Mouse (Mus musculus): ENCODE data around the gene Cryba4. TPM values are rescaled to one million over a fixed set of nuclear protein-coding genes. Genes with fewer than 3 reads are reported as not detected.
A peak's percentile ranks its signal among the peaks of the same experiment; 100 is the strongest.

Cryba4 gene
- 3.4 and 4.0 TPM in 2 replicates for polyA plus RNA-seq (2015; fragmentation: Nextera tagmentation; extraction: Ambion mirVana)

DNA sequence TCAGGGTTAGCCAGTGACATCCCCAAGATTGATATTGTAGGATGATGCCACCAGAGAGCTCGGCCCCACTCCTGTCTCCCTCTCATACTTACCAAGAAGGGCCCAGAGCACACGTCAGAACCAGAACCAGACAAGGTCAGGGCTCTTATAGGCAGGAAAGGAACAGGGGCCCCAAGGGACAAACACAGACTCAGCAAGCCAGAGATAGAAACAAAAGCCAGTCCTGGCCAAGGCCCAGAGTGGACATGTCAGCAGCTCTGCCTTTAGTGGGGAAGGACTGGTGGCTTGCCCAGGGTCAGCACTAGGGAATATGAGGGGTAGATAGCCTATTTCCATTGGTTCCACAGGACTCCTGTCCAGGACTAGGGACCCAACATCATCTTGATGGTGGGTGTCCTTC lies at the start of gene Cryba4:
TSS of gene Cryba4 (minus strand) at position 119 of the 400 bp plus-strand sequence.
- Histone ChIP-seq H3K36me3 (no peaks in the 10 kb centered on the region), H3K9ac (no peak within 1 kb of the TSS), H3K27me3 (no peaks in the 10 kb centered on the region), H3K4me3 (no peak within 1 kb of the TSS), H3K4me1 (replicated peaks) (peaks cover 21% of the 10 kb centered on the region), H3K9me3 (no peaks in the 10 kb centered on the region), H3K27ac (replicated peaks) (no peak within 1 kb of the TSS), H3K4me2 (no peak within 1 kb of the TSS)
- 58% methylated on average over 2 of the region's 2 CpGs for WGBS
- ATAC-seq (ENCODE audit: low read depth): no peak

DNA sequence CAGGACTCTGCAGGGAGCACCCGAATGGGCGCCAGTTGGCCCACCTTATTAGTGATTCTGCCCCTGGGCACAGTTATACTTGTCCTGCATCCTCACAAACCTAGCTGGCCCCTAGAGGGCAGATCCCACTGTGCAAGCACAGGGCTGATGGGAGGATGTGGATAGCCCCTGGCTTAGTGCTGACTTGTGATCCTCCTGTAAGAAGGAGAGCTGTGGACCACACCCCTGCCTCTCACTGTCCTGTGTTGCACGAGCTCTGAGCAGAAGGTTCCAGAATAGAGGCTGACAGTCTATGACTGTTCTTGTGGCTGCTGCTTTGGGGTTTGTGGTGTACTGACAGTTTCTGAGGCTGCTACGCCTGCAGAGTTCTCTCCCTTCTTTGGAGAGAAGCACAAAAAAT lies 49.4 kb upstream of the Cryba4 start:
- Histone ChIP-seq H3K4me3 (no peak overlapping the region), H3K36me3 (no peaks in the 10 kb centered on the region), H3K27me3 (no peaks in the 10 kb centered on the region), H3K9me3 (no peaks in the 10 kb centered on the region), H3K9ac (no peak overlapping the region), H3K4me1 (replicated peaks) (peaks cover 22% of the 10 kb centered on the region), H3K4me2 (no peak overlapping the region), H3K27ac (replicated peaks) (no peak overlapping the region)
- ATAC-seq (ENCODE audit: low read depth): no peak
- 80% methylated on average over 4 of the region's 4 CpGs for WGBS

DNA sequence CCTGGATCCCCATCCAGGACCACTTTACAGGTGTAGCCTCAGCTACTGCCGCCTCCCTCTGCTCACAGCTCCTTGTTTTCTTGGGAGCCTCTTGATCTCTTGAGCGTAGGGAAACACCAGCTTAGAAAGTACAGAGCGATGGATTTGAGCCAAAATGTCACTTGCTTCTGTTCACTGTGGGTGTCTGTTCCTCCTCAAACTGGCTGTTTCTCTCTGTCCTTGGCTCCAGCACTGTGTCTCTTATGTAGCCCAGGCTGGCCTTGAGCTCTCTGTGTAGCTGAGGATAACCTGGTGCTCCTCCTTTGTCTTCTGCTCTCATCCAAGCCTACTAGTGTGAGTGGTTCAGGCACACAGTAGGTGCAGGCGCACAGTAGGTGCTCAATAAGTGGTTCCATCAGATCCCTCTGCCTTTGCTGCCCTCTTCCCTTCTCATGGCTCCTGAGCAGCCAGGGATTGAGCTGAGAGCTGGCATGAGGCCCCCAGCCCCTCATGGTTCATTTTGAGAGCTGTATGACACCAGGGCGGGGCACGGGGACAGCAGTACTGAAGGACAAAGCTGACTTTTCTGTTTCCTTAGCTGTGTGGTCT lies 48.5 kb upstream of the Cryba4 start:
- H3K4me3 ChIP-seq: no peak overlapping the region
- no peaks in the 10 kb centered on the region for H3K27me3 ChIP-seq
- peaks cover 24% of the 10 kb centered on the region for H3K4me1 ChIP-seq (replicated peaks)
- 90% methylated on average over 6 of the region's 6 CpGs for WGBS
- no peak overlapping the region for H3K4me2 ChIP-seq
- H3K27ac ChIP-seq (replicated peaks): no peak overlapping the region
- no peaks in the 10 kb centered on the region for H3K9me3 ChIP-seq
- H3K36me3 ChIP-seq: no peaks in the 10 kb centered on the region
- H3K9ac ChIP-seq: no peak overlapping the region
- ATAC-seq (ENCODE audit: low read depth): no peak

DNA sequence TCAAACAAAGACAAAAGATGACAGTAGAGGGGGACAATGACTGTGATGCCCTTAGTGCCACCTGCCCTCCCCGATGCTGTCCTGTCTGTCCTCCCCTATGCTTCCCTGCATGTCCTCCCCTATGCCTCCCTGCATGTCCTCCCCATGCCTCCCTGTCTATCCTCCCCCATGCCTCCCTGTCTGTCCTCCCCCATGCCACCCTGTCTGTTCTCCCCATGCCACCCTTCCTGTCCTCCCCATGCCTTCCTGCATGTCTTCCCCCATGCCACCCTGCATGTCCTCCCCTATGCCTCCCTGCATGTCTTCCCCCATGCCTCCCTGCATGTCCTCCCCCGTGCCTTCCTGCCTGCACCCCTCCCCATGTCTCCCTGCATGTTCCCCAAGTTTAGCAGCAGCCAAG lies 47.8 kb upstream of the Cryba4 start:
- no peaks in the 10 kb centered on the region for H3K36me3 ChIP-seq
- H3K4me3 ChIP-seq: no peak overlapping the region
- ATAC-seq (ENCODE audit: low read depth): no peak
- H3K4me2 ChIP-seq: no peak overlapping the region
- H3K9me3 ChIP-seq: no peaks in the 10 kb centered on the region
- 85% methylated on average over 2 of the region's 2 CpGs for whole genome bisulfite sequencing
- H3K9ac ChIP-seq: no peak overlapping the region
- no peak overlapping the region for H3K27ac ChIP-seq (replicated peaks)
- H3K4me1 ChIP-seq (replicated peaks): peaks cover 23% of the 10 kb centered on the region
- H3K27me3 ChIP-seq: no peaks in the 10 kb centered on the region

DNA sequence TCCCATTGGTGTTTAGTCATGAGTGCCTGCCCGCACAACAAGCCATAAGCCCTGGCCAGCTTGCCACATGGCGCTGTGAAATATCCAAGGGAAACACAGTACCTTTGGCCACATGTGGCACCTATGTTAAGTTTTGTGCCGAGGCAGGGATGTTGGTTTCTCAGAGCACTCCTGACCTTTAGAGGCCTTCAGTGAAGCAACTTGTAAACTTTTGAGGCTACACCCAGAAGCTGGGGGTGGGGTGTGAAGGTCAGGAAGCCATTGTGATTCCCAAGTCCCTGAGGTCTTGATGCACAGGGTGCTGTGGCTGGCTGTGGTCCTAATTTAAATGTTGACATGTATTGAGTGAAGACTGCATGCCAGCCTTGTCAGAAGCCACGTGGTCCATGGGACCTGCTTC lies 47.1 kb upstream of the Cryba4 start:
- Histone ChIP-seq H3K9me3 (no peaks in the 10 kb centered on the region), H3K4me2 (no peak overlapping the region), H3K4me3 (no peak overlapping the region), H3K27ac (replicated peaks) (no peak overlapping the region), H3K36me3 (no peaks in the 10 kb centered on the region), H3K27me3 (no peaks in the 10 kb centered on the region), H3K9ac (no peak overlapping the region), H3K4me1 (replicated peaks) (peaks cover 26% of the 10 kb centered on the region)
- ATAC-seq (ENCODE audit: low read depth): no peak
- 88% methylated on average over 4 of the region's 4 CpGs for WGBS

DNA sequence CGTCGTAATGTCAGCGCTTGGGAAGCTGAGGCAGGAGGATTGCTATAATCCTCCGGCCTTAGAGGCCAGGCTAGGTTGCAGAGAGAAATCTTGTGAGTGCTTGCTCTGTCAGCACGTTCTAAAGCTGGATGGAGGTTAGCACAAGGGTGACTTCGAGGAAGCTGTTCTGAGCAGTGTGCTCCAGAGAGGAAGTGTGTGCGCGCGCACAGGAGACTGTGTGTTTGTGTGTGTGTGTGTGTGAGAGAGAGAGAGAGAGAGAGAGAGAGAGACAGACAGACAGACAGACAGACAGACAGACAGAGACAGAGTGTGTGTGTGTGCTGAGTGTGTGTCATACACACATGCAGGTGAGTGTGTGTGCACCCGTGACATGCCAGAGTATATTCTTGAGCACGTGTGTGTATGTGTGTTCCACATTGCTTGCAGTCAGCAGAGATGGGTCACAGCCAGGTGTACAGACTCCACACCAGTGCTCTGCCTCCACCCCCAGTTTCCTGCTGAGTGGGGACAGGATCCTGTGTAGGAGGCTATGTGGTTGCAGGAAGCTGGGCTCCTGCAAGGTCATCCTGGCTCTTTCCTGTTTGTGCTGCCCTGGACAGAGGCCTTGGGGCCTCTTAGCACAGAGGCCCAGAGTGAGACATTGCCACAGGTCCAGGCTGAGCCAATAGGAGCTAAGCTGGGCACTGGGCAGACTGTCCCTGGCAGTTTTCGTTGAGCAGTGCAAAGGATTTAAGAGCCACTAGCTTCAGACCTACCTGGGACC lies 46.1 kb upstream of the Cryba4 start:
- no peak for ATAC-seq (ENCODE audit: low read depth)
- H3K4me1 ChIP-seq (replicated peaks): peaks cover 28% of the 10 kb centered on the region
- no peak overlapping the region for H3K9ac ChIP-seq
- no peaks in the 10 kb centered on the region for H3K36me3 ChIP-seq
- no peak overlapping the region for H3K4me2 ChIP-seq
- no peaks in the 10 kb centered on the region for H3K9me3 ChIP-seq
- no peaks in the 10 kb centered on the region for H3K27me3 ChIP-seq
- H3K27ac ChIP-seq (replicated peaks): no peak overlapping the region
- no peak overlapping the region for H3K4me3 ChIP-seq
- 89% methylated on average over 12 of the region's 12 CpGs for WGBS

DNA sequence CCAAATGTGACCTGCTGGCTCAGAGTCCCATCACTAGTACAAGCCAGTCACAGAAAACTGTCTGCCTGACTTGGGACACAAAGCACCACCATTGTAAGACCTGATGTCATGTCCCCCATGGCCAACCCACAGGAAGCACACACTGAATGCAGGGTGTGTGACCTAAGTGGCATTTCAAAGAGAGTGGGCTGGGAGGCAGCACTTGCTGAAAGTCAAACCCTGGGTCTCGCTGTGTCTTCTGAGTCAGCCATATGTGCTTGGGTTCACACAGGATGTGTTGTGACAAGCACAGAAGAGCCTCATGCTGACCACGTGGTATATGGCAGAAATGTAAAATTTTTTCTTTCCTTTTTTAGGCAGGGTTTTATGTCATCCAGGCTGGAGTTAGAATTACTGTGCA lies 44.9 kb upstream of the Cryba4 start:
- no peaks in the 10 kb centered on the region for H3K36me3 ChIP-seq
- H3K27me3 ChIP-seq: no peaks in the 10 kb centered on the region
- no peak overlapping the region for H3K4me2 ChIP-seq

DNA sequence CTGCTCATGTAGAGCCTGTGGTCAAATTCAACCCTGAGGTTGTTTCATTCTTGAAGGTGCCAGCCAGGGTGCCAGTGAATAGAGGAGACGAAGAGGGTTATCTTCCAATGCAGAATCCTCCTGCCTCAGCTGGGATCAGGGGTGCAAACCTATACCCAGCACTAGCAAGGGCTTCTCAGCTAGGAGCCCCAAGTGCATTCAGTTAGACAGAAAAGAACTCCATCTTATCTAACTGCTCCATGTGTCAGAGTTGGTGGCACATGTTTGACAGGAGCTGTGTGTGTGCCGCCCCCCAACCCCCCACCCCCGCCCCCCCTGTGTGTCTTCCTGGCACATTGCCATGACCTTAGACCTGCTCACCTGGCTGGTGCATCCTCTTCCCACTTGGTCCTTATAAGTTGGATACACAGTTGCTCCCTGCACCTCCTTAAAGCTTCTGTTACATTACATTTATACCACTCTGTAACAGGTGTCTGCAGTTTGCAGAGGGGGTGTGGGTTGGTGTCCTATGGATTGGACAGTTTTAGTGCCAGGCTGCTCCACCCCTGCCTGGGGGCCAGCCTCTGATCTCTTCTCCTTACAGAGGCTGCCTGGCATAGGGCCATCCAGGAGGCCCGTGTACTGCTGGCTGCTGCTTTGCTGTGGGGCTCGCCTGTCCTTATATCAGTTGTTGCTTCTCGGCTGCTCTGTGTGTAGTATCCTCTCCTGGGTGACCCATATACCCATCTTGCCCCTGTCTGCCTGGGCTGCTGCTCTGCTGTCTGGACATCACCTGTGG lies 44.3 kb upstream of the Cryba4 start:
- Histone ChIP-seq H3K36me3 (no peaks in the 10 kb centered on the region), H3K27ac (replicated peaks) (0 out of 2 replicates have a peak overlapping the region, but pooled peaks have one; percentile 9), H3K4me2 (no peak overlapping the region), H3K9ac (no peak overlapping the region), H3K9me3 (no peaks in the 10 kb centered on the region), H3K4me1 (replicated peaks) (peaks cover 44% of the 10 kb centered on the region), H3K4me3 (no peak overlapping the region), H3K27me3 (no peaks in the 10 kb centered on the region)
- no peak for ATAC-seq (ENCODE audit: low read depth)
- 78% methylated on average over 6 of the region's 6 CpGs for WGBS

More for the DNA sequence above, 44.9 kb upstream of the Cryba4 start:
- no peak overlapping the region for H3K9ac ChIP-seq
- 77% methylated on average over 2 of the region's 2 CpGs for WGBS
- H3K27ac ChIP-seq (replicated peaks): 0 out of 2 replicates have a peak overlapping the region, but pooled peaks have one; percentile 9
- peaks cover 37% of the 10 kb centered on the region for H3K4me1 ChIP-seq (replicated peaks)
- H3K4me3 ChIP-seq: no peak overlapping the region
- ATAC-seq (ENCODE audit: low read depth): no peak
- H3K9me3 ChIP-seq: no peaks in the 10 kb centered on the region

DNA sequence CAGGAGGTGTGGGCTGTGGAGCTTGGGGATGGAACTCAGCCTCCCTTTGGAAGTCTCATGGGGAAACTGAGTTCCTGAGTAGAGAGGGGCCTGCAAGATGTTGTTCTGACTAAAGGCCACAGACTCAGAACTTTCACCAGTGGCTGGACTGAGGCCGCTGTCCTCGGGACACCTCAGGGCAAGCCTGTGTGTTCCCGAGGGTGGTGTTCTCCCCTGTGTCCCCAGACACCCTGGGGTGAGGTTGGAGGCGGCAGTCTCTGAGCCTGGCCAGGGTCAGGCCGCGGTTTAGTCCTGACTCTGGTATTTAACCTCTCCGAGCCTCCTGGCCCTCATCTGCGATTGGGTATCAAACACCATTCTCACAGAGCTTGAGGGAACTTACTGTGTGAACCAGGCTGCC lies 43.2 kb upstream of the Cryba4 start:
- no peak for ATAC-seq (ENCODE audit: low read depth)
- H3K9me3 ChIP-seq: no peaks in the 10 kb centered on the region
- no peak overlapping the region for H3K4me3 ChIP-seq
- no peaks in the 10 kb centered on the region for H3K27me3 ChIP-seq
- WGBS: 62% methylated on average over 8 of the region's 8 CpGs
- H3K9ac ChIP-seq: no peak overlapping the region
- peaks cover 52% of the 10 kb centered on the region for H3K4me1 ChIP-seq (replicated peaks)
- H3K36me3 ChIP-seq: no peaks in the 10 kb centered on the region
- H3K27ac ChIP-seq (replicated peaks): no peak overlapping the region
- H3K4me2 ChIP-seq: no peak overlapping the region

DNA sequence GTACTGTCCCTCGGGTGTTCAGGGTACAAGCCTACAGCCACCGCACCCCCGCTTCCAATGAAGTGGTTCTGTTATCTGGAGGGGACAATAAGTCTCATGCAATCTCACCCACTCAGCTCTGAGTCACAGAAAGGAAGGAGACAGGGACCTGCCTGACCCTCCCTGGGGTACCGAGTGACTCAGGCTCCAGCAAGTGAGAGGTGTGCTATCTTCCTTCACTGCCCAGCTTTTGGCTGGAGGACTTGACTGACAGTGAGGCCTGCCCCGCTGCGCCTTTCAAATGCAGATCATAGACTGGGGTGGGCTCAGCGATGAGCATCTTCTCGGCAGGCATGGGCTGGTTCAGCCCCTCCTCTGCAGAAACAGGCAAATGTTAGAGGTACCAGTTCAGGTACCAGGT lies 42.8 kb upstream of the Cryba4 start:
- Histone ChIP-seq H3K4me2 (no peak overlapping the region), H3K9ac (no peak overlapping the region), H3K36me3 (no peaks in the 10 kb centered on the region), H3K27ac (replicated peaks) (no peak overlapping the region), H3K4me3 (no peak overlapping the region), H3K9me3 (no peaks in the 10 kb centered on the region), H3K27me3 (no peaks in the 10 kb centered on the region), H3K4me1 (replicated peaks) (peaks cover 56% of the 10 kb centered on the region)
- ATAC-seq (ENCODE audit: low read depth): no peak
- WGBS: 35% methylated on average over 8 of the region's 8 CpGs

DNA sequence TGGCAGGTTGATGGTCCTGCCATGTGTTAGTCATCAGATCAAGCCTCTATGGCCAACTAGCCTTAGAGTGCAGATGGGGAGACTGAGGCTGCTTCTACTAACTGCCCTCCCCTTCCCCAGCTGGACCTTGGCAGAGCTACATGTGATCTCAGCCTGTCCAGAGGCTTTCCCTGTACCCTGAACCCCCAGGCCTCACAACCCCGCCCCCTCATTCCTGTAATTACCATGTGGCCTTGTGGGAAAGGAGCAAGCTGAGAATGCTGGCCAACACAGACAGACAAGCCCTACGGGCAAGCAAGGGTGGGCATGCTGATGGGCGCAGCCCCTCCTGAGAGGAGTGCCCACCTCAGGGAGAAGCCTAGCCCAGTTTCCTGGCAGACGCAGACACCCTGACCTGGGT lies 42.4 kb upstream of the Cryba4 start:
- Histone ChIP-seq H3K4me3 (no peak overlapping the region), H3K36me3 (no peaks in the 10 kb centered on the region), H3K27me3 (no peaks in the 10 kb centered on the region), H3K4me2 (no peak overlapping the region), H3K9me3 (no peaks in the 10 kb centered on the region), H3K4me1 (replicated peaks) (peaks cover 61% of the 10 kb centered on the region), H3K9ac (no peak overlapping the region), H3K27ac (replicated peaks) (no peak overlapping the region)
- ATAC-seq (ENCODE audit: low read depth): no peak
- WGBS: 62% methylated on average over 4 of the region's 4 CpGs

DNA sequence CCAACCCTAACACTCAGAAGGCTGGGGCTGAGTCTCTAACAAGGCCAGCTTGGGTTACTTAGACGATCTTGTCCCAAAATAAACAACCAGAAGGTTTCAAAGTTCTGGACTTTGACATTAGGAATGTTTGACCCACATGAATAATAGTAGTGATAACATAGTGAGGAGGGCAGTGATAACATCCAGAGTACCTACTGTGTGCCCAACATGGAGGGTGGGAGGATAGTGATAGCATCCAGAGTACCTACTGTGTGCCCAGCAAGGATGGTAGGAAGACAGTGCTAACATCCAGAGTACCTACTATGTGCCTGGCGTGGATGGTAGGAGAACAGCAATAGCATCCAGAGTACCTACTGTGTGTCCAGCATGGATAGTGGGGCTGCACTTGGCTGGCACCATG lies 41.5 kb upstream of the Cryba4 start:
- Histone ChIP-seq H3K36me3 (no peaks in the 10 kb centered on the region), H3K9ac (no peak overlapping the region), H3K9me3 (no peaks in the 10 kb centered on the region), H3K4me1 (replicated peaks) (peaks cover 67% of the 10 kb centered on the region), H3K4me2 (no peak overlapping the region), H3K27me3 (no peaks in the 10 kb centered on the region), H3K4me3 (no peak overlapping the region), H3K27ac (replicated peaks) (no peak overlapping the region)
- WGBS: 82% methylated on average over 2 of the region's 2 CpGs
- no peak for ATAC-seq (ENCODE audit: low read depth)

Data from neural tube, embryonic 13.5 days (tissue).